Mouse (Mus musculus) heart, embryonic 16.5 days (tissue): Measurements from ENCODE around the gene Il18rap. TPM values are rescaled to one million over a fixed set of nuclear protein-coding genes. Genes with fewer than 3 reads are reported as not detected.
A peak's percentile ranks its signal among the peaks of the same experiment; 100 is the strongest.

Experiments
- ATAC-seq: fragments of 200-750 bp; cut with Nextera tagmentation; replicated peaks from 2 replicates; pipeline ENCODE4 v1.8.0; 2017; ENCODE audit warnings: moderate number of reproducible peaks; ENCODE audit not compliant: insufficient read depth, low FRiP score; ENCODE audit errors: extremely low read depth
- H3K27ac ChIP-seq: fragments of 300-500 bp; sonication (generic); 2 replicates; pipeline ENCODE4 v1.5.1; 2014; ENCODE audit warnings: mild to moderate bottlenecking, low read length, control low read depth, moderate library complexity
- H3K27me3 ChIP-seq: fragments of 300-500 bp; sonication (generic); 2 replicates; pipeline ENCODE4 v1.6.1; 2014; ENCODE audit warnings: low read length, mixed read lengths; ENCODE audit not compliant: control insufficient read depth, insufficient read depth
- H3K36me3 ChIP-seq: fragments of 300-500 bp; sonication (generic); 2 replicates; pipeline ENCODE4 v1.6.1; 2014; ENCODE audit not compliant: control insufficient read depth, insufficient read depth
- H3K4me1 ChIP-seq: fragments of 300-500 bp; sonication (generic); 2 replicates; pipeline ENCODE4 v1.6.1; 2014; ENCODE audit warnings: low read length, mixed read lengths; ENCODE audit not compliant: control insufficient read depth, insufficient read depth
- H3K4me2 ChIP-seq: fragments of 300-500 bp; sonication (generic); 2 replicates; pipeline ENCODE4 v1.6.1; 2014; ENCODE audit warnings: low read depth, mild to moderate bottlenecking, control low read depth, low read length
- H3K4me3 ChIP-seq: fragments of 300-500 bp; sonication (generic); 2 replicates; pipeline ENCODE4 v1.5.1; 2014; ENCODE audit warnings: mild to moderate bottlenecking, control low read depth, low read length
- H3K9ac ChIP-seq: fragments of 300-500 bp; sonication (generic); 2 replicates; pipeline ENCODE4 v1.6.1; 2014; ENCODE audit warnings: low read length, control low read depth
- H3K9me3 ChIP-seq: fragments of 300-500 bp; sonication (generic); replicated peaks from 2 replicates; pipeline ENCODE4 v1.6.1; 2016; ENCODE audit warnings: low read length; ENCODE audit not compliant: control insufficient read depth
- WGBS: fragments of 180-500 bp; shearing (Covaris S2); extraction: QIAGEN DNeasy Blood & Tissue Kit; methylation state at CpG from one replicate; pipeline ENCODE4 v1.1.7; 2014; 5-methylcytosine and 5-hydroxymethylcytosine counted together
- polyA plus RNA-seq: library from polyadenylated mRNA; unstranded; fragments of >200 nt; fragmentation: Nextera tagmentation; extraction: Ambion mirVana; gene quantifications from 2 replicates; pipeline ENCODE4 v1.2.1, GENCODE M21; 2015

The Il18rap gene
- 0.29 and 0.41 TPM in 2 replicates for polyA plus RNA-seq

DNA sequence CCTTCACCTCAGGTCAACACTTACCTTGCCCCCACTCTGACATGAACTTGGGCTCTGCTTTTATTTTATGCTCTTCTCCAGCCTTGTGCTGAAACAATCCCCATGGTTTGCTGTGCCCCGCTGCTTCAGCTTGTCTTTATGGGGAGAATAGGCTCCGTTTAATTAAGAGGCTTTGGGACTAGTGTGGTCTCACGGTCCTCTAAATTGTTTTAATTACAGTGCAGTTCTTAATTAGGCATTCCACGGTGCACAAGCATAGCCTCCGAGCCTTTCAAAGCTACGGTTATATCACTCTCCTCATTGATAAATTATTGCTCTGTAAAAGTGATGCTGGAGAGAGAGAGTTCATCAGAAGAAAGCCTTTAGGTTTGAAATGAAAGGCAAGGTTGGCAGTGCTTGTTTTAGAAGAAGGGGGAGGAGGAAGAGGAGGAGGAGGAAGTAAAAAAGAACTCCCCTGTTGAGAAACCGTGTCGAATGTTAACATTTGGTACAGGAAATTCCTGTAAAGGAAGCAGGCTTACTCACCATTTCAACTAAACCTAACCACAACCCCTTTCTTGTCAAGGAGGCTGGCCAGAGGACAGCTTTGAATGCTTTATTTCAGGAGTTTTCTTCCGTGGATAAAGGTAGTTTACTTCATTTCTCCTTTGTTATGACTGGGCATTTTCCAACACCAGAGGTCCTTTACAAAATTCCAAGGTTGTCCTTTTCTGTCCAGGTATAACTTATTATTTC is at the start of gene Il18rap:
TSS of gene Il18rap (plus strand) at position 512 of the 735 bp plus-strand sequence.
- H3K36me3 ChIP-seq, result no peaks in the 10 kb centered on the region
- ATAC-seq, result no peak
- WGBS, result 47% methylated on average over 9 of the region's 9 CpGs

DNA sequence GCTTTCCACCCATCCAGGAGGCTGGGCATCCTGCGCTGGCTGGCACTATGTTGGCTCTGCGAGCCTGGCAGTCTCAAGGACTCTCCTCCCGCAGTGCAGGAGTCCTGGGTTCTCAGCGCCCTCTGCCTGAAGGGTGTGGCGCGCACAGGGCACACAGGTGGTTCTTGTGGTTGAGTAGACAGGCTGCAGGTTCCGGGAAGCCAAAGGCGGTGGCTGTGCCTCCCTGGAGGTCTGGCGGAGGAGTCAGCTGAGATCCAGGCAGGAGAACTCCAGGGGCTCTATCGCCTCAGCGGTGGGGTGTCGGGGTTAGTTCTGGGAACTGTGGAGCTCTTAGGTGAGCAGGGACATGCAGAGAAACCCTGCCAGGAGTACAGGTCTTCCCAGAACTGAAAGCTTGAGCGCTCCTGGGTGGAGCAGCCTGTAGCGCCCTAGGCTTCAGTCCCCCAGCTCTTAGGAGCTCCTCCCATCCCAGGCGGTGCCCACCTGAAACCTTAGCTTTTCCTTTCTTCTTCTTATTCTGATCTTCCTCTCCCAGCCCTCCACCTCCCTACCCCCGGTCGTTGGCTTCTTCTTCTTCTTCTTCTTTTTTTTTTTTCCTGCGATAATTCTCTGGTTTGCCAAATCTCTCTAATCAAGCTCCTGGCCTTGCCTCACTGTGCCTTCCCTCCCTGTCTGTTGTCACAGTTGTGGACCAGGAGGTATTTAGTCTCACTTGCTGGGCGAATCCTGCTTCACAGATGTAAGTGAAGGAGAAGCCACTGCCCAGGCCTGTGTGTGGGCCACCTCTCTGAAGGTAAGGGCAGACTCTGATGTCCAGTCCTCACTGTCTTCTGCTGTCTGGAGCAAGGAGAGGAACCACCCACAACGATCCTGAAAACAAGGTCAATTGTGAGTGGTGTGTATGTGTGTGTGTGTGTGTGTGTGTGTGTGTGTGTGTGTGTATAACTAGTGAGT is 49.4 kb upstream of the Il18rap start, which contains the start of gene Il18r1:
TSS of gene Il18r1 (plus strand) at position 76 of the 954 bp plus-strand sequence.
- no peak for ATAC-seq
- H3K4me2 ChIP-seq, result peak within 1 kb of the TSS; percentile 17
- H3K9ac ChIP-seq, result no peak within 1 kb of the TSS
- H3K9me3 ChIP-seq, result no peaks in the 10 kb centered on the region
- H3K4me1 ChIP-seq, result no peaks in the 10 kb centered on the region
- 33% methylated on average over 20 of the region's 20 CpGs for WGBS
- no peak within 1 kb of the TSS for H3K27ac ChIP-seq
- H3K27me3 ChIP-seq, result no peaks in the 10 kb centered on the region
- H3K36me3 ChIP-seq, result no peaks in the 10 kb centered on the region
- H3K4me3 ChIP-seq, result no peak within 1 kb of the TSS

More for the DNA sequence above, at the start of gene Il18rap:
- no peaks in the 10 kb centered on the region for H3K4me1 ChIP-seq
- no peak within 1 kb of the TSS for H3K4me3 ChIP-seq
- no peaks in the 10 kb centered on the region for H3K27me3 ChIP-seq
- no peak within 1 kb of the TSS for H3K9ac ChIP-seq
- no peak within 1 kb of the TSS for H3K27ac ChIP-seq
- no peaks in the 10 kb centered on the region for H3K9me3 ChIP-seq
- no peak within 1 kb of the TSS for H3K4me2 ChIP-seq

DNA sequence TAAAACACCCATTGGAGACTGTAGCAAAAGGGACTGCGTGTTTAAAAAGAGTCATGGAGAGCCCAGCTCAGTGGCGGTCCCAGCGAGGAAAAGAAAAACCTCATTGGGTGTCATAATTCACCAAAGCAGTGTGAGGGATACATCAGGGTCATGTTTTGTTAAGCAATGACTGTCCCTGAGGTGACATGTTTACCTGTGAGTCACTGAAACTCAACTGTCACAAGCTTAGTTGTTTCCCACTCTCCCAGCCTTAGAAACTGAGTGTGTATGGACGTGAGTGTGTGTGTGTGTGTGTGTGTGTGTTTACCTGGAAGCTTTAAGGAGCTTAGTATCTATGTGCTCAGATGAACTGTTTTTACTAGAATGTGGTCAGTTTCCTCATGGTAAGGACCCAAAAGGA is 47.9 kb upstream of the Il18rap start:
- Histone ChIP-seq H3K4me3 (no peak overlapping the region), H3K36me3 (no peaks in the 10 kb centered on the region), H3K27me3 (no peaks in the 10 kb centered on the region), H3K4me2 (no peak overlapping the region), H3K27ac (no peak overlapping the region), H3K9ac (no peak overlapping the region), H3K9me3 (no peaks in the 10 kb centered on the region), H3K4me1 (no peaks in the 10 kb centered on the region)
- ATAC-seq, result no peak
- WGBS, result 85% methylated on average over 4 of the region's 4 CpGs

DNA sequence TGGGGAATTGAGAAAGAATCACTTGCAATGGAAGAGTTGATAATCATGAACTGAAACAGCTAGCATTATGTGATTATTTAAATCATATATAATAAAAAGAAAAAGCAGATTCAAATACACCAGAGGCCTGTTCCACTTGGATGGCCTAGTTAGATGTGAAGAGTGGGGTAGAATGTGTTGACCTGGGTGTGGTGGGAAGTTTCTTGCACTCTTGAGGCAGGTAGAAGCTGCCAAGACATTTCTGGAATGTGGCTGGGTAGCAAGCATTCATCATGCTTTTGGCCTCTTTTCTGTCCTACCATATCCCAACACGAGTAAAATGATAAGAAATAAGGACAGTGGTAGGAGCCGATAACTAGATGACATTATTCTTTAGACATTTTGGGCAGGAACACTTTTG is 46.4 kb upstream of the Il18rap start:
- ATAC-seq, result no peak
- H3K9me3 ChIP-seq, result no peaks in the 10 kb centered on the region
- no peaks in the 10 kb centered on the region for H3K27me3 ChIP-seq
- H3K4me3 ChIP-seq, result no peak overlapping the region
- H3K36me3 ChIP-seq, result no peaks in the 10 kb centered on the region
- H3K4me1 ChIP-seq, result no peaks in the 10 kb centered on the region
- H3K4me2 ChIP-seq, result no peak overlapping the region
- H3K9ac ChIP-seq, result no peak overlapping the region
- no peak overlapping the region for H3K27ac ChIP-seq
- WGBS, result 53% methylated on average over 2 of the region's 2 CpGs

DNA sequence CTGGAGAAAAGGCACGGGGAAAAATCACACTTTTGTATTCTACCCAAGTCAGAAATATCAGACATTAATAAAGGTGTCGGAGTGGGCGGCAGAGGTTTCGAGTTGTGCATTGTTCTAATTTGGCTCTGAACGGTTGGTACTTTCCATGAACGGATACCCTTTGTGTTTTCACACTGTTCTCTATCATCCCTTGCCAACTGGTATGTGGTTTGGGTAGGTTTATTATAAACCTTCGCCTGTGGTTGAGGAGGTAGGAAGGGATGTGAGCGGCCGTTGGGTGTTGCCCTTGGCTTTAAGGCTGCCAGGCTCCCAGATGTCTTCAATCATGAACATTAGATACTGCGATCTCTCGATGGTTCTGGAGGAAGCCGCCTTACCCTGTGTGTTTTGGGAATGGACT is 45.3 kb upstream of the Il18rap start:
- Histone ChIP-seq H3K9me3 (no peaks in the 10 kb centered on the region), H3K27ac (no peak overlapping the region), H3K27me3 (no peaks in the 10 kb centered on the region), H3K36me3 (no peaks in the 10 kb centered on the region), H3K4me1 (no peaks in the 10 kb centered on the region), H3K9ac (no peak overlapping the region), H3K4me2 (no peak overlapping the region), H3K4me3 (no peak overlapping the region)
- no peak for ATAC-seq
- WGBS, result 79% methylated on average over 12 of the region's 12 CpGs

DNA sequence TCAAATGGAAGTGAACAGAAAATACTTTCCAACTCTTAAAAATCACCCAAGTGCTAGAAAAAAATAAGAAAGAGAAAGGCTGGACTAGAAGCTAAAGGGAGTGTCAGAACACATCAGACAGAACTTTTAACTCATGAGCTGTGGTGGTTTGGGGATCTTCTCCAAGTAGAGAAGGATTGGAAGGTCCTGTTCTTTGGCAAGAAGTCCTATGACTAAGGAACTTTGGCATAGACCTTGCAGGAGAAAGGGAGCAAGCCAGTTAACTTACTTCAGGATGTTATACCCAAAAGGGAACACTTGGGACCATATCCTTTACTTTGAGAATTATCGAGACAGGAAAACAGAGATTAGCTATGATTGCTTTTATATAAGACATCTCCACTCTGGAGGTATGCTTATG is 42.8 kb upstream of the Il18rap start:
- Histone ChIP-seq H3K4me3 (no peak overlapping the region), H3K27ac (no peak overlapping the region), H3K9ac (no peak overlapping the region), H3K9me3 (no peaks in the 10 kb centered on the region), H3K27me3 (no peaks in the 10 kb centered on the region), H3K4me1 (no peaks in the 10 kb centered on the region), H3K36me3 (no peaks in the 10 kb centered on the region), H3K4me2 (no peak overlapping the region)
- ATAC-seq, result no peak
- 63% methylated on average over 1 of the region's 1 CpGs for WGBS

DNA sequence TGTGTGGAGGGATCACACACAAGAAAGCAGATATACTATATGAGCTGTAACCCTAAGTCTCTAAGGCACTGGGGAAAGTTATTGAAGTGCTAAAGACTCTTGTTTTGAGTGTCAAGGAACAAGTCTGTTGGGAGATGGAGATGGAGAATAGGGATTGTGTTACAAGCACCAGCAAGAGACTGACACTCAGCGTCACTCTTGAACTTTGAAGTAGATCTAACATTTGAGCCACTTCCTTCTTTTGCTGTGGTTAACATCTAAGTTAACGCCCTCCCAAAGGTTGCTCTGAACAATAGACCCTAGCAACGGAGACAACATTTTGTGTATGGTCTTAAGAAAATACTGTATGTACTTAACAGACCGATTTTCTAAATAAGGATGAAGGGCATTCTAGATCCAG is 41.5 kb upstream of the Il18rap start:
- WGBS, result 79% methylated on average over 4 of the region's 4 CpGs

DNA sequence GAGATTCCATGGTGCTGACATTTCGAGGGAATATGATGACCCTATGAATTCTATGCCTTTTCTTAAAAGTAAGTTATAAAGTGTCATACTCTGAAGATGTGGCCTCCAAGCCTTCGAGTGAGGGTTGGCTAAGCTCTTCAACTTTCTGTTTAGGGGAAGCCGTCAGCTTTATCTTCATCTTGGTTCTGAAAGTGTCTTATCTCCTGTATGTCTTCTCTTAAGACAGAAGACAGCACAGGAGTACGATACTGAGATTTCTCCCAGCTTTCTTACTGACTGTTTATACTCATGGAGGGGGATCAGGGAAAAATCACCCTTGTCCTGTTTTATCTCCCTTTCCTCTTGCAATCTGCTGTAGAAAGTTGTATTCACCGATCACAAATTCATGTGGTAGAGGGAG is 40.8 kb upstream of the Il18rap start:
- Histone ChIP-seq H3K36me3 (no peaks in the 10 kb centered on the region), H3K4me3 (no peak overlapping the region), H3K9ac (no peak overlapping the region), H3K9me3 (no peaks in the 10 kb centered on the region), H3K4me1 (no peaks in the 10 kb centered on the region), H3K4me2 (no peak overlapping the region), H3K27ac (no peak overlapping the region), H3K27me3 (no peaks in the 10 kb centered on the region)
- ATAC-seq, result no peak
- 54% methylated on average over 5 of the region's 5 CpGs for WGBS

More for the DNA sequence above, 41.5 kb upstream of the Il18rap start:
- Histone ChIP-seq H3K36me3 (no peaks in the 10 kb centered on the region), H3K27ac (no peak overlapping the region), H3K9ac (no peak overlapping the region), H3K4me1 (no peaks in the 10 kb centered on the region), H3K4me2 (no peak overlapping the region), H3K9me3 (no peaks in the 10 kb centered on the region), H3K27me3 (no peaks in the 10 kb centered on the region), H3K4me3 (no peak overlapping the region)
- ATAC-seq, result no peak

DNA sequence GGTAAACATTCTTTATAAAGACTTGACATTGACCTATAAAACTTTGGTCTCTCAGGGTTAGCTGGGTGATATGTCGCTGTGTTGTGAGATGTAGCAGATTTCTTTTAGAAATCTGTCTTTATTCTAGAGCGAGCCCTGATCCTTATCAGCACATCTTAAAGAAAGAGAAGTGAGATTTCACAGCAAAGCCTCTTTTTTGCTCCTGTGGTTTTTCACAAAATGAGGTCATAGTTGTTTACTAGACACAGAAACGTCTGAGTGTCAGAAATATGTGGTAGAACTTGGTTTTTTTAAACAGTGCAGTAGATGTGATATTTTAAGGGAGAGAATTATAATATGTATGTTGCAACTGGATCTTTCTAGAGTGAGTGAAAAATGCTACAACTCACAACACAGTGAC is 39.5 kb upstream of the Il18rap start:
- H3K4me2 ChIP-seq, result no peak overlapping the region
- no peak overlapping the region for H3K27ac ChIP-seq
- WGBS, result 53% methylated on average over 3 of the region's 3 CpGs
- H3K9me3 ChIP-seq, result no peaks in the 10 kb centered on the region
- H3K27me3 ChIP-seq, result no peaks in the 10 kb centered on the region
- H3K36me3 ChIP-seq, result no peaks in the 10 kb centered on the region
- H3K4me1 ChIP-seq, result no peaks in the 10 kb centered on the region
- no peak overlapping the region for H3K4me3 ChIP-seq
- no peak for ATAC-seq
- no peak overlapping the region for H3K9ac ChIP-seq
